Mouse (Mus musculus) urinary bladder, postnatal 25 days (tissue): ENCODE measurements at regions not wholly inside any gene's neighbourhood (a gene's known extent, or its start where the extent isn't known, plus 50 kb on each side); places are given as distances from the start of the nearest gene placed in this dataset.

ENCODE experiments used
- DNase-seq: peaks from one replicate; pipeline ENCODE4 v3.0.0; 2022; ENCODE audit warnings: low spot score

DNA sequence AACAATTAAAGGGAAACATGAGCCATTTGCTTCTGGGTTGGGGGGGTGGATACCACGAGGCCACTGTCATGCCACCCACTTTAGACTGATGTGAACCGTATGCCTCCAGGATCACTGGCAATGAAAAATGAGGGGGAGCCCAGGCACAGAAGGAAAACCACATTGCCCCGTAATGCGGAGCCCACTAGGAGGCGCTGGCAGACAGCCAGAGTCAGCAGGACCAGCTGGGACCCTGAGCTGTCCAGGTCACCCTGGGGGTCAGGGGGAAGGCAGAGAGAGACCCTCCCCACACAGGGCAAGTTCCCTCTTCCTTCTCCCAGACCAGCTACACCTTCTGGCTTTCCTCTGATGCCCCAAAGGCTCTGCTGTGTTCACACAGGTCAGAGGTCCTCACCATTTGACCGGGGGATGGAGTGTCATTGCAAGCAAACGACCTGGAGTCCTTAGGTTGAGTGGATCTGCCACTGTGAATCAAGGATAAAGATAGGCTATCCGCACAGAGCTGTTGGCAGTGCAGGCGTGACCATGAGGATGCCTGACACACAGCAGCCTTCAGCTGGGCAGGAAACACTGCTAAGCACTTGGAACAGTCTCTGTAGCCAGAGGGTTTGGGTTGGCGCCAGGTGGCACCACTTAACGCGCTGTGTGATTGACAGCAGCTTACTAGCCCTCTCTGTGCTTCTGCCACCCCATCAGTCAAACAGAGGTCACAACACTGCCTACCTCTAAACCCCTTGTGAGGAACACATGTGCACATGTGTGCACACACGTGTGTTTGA lies 400.2 kb downstream of the Sox9 start:
- DNase-seq: no peak

DNA sequence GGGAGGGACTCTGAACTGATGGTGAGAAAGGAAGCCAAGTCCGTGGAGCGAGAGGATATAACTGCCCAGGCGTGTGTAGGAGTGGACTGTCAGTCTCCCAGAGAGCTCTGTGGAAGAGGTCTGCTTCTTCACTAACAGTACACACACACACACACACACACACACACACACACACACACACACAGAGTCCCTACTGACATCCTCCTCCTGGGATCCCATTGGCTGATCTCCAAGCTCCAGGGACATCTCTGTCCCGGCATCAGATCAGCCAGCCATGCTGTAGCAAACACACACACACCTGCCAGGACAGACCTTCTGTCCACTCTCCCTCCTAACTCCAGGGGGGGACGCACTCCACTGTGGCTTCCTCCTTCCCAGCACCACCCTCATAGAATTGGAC lies 401.5 kb downstream of the Sox9 start:
- DNase-seq: no peak

DNA sequence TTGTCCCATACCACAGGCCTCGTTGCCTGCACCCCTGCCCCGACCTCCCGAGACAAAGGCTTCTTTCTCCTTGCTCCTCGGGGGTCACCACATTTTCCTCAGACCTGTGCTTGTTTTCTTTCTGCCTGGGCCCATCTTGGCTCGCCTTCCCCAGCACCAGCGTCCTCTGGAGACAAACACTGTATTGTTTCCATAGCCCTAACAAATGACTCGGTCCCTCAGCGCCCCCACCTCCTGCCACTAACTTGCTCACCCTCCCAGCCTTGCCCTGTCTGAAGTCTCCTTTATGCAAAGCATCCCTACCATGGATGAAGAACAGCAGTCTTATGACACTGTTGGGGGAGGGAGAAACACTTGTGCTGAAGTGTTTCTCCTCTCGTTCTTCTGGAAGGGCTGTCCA lies 402.1 kb downstream of the Sox9 start:
- DNase-seq: no peak

- no peak for DNase-seq
Measured at GRCm38 (mm10) chr11:113187407-113187806, 405.4 kb downstream of the Sox9 start.

- DNase-seq: no peak
Measured at GRCm38 (mm10) chr11:113188263-113188920, 406.4 kb downstream of the Sox9 start.

GRCm38 (mm10) chr11:113190006-113190405 lies 408.0 kb downstream of the Sox9 start:
- DNase-seq: no peak

DNA sequence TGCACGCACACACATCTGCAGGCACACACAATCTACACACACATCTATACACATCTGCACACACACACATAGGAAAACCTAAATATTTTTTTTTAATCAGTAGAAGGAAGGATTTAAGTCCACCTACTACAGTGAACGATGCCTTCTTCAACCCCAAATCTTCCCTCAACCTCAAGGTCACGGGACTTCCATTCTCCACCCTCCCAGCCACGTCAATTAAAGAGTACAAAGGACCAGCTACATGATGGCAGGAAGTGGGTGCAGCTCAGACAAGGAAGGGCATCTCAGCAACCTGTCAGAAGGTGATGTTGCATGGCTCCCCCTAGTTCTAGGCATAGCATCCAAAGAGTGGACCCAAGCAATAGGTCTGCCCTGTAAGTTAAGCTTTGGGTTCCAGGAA lies 408.5 kb downstream of the Sox9 start:
- DNase-seq: no peak

- DNase-seq: no peak
Measured at GRCm38 (mm10) chr11:113191006-113191405, 409.0 kb downstream of the Sox9 start.

- DNase-seq: no peak
Measured at GRCm38 (mm10) chr11:113192086-113192856, 410.2 kb downstream of the Sox9 start.

DNA sequence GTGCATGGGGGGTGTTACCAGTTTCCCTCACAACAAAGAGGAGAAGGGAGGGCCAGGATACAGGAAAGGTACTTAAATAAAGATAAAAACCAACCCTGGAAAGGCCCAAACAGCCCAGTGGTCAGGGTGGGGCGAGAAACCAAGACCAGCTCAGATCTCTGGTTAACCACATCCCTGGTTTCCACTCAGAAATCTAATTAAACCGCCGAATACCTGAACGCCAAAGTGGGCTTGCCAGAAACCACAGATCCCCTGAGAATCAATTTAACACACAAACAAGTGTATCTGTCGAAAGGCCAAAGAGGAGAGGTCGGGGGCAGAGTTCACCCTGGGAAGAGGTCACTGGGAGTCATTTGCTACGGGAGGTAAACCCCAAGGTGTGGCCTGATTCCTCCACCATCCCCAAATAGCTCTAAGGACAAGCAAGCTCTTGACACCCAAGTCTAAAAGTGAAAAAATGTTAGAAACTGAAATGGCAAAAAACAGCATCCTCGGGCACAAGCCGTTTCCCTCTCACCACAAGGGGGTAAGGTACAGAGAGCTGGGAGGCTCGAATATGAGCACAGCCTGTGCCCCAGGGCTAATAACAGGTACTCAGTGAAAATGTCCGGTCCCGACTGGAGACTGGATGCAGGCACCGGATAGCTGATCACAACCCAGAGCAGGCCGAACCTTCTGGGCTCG lies 412.3 kb downstream of the Sox9 start:
- DNase-seq: no peak
